Mouse (Mus musculus) frontal cortex, postnatal 10 days (tissue): ENCODE results near the gene Dpf1.

Experiments
- DNase-seq, 2 experiments: peaks; one replicate each; pipeline ENCODE4 v3.0.0; 2022; ENCODE audit warnings: low spot score in 2 of 2, mixed read lengths in 1 of 2

Dpf1 gene

DNA sequence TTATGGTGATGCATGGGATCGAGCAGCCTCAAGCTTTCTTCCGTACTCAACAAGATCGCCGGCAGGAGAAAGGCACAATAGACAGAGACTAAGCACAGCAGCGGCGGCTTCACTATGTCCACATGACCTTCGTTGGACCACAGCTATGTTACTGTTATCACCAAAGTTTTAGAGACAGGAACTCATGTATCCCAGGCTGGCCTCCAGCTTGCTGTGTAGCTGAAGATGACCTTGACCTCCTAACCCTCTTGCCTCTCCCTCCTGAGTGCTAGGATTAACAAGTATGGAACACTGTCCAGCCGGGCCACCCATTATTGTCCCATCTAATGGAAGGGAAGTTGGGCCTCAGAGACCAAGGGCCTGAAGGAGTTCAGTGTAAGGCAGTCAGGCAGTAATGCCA is 37.1 kb downstream of the Dpf1 start:
- no peak for DNase-seq

DNA sequence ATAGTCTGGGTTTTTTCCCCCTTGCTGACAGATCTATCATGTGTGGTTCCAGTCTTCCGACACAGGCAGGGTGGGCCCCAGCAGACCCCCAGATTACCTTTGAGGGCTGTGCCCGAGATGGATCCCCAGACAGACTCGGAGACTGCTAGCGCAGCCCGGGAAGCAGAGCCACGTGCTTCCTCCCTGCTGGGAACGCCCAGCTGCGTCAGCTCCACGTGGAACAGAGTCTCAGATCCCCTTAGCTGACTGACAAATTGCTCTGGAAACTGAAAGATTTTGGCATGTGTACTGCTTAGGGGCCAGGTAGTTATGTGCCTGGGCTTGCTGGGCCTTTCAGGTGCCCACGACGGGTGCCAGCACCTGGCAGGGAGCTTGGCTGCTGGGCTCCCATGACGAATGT is 38.0 kb downstream of the Dpf1 start:
- no peak for DNase-seq

DNA sequence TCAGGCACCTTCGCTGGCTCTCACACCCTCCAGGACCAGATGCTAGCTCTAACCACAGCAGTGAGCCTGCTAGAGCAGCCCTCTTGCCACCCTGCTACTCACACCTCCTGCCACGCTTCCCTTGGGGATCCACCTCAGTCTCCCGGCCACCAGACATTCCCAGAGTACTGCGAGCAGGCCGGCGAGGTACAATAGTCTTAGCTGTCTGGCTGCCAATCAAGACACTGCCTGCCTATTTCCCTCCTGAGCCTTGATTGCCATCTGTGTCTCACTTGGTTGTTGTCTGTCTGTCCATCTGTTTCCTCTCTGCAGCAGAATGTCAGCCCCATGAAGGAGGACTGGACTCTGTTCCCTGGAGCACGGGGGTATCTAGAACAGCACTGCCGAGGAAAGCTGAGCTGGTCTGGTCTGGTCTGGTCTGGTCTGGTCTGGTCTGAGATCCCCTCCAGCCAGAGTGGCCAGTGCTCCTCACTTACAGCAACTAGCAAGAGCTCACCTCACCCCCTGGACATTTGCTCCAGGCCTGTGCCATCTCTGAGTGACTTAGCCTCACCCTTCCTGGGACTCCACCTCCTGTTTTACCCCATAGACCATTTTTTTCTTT is 38.8 kb downstream of the Dpf1 start:
- DNase-seq: no peak

DNA sequence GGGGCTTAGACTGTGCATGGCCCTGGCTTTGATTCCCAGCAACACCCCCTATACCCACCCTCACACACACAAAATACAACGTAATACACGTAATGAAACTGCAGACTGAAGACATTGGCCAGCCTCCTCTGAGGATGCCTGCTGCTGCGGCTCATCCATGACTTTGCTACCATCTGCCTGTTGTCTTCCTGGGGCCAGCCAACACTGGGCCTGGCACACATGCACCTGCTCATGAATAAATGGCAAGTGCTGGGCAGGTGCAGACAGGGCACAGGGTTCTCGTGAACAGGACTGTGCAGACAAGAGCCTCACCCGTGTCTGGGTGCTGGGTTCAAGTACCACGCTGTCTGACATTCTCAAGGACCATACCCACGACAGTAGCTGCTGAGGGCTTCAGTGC is 40.0 kb downstream of the Dpf1 start:
- DNase-seq: no peak

DNA sequence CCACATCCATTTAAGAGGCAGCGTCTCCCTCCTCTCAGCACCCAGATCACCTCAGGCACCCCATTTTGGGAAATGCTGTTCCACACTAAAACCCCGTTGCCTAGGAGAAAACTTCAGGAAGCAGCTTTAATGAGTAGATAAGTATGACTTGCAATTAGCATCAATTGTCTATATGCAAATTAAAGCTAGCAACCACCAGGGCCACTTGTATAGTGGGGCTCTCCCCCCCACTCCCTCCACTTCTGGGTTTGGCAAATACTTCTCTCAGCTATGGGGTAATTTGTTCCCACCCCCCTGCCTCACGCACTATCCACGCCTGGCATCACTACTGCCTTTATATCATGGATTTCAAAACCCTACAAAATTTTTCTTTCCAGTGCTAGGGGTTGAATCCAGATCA is 41.8 kb downstream of the Dpf1 start:
- peak in 1 of 2 experiments; percentile 51 for DNase-seq

DNA sequence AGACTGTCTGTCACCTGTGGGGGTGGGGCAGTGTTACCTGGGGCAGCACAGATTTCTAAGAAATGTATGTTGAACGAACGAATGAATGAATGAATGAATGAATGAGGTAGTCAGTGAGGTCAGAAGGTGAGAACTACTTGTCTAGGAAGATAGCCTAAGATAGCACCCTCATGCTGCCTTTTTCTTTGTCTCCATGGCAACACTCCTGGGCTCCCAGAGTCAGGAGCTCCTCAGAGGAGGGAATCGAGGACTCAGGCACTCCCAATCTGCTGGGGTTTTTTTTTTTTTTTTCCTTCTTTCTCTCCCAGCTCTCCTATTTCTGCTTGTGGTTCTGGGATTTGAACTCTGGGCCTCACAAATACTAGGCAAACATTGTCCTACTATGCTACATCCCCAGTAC is 42.5 kb downstream of the Dpf1 start:
- DNase-seq: no peak

DNA sequence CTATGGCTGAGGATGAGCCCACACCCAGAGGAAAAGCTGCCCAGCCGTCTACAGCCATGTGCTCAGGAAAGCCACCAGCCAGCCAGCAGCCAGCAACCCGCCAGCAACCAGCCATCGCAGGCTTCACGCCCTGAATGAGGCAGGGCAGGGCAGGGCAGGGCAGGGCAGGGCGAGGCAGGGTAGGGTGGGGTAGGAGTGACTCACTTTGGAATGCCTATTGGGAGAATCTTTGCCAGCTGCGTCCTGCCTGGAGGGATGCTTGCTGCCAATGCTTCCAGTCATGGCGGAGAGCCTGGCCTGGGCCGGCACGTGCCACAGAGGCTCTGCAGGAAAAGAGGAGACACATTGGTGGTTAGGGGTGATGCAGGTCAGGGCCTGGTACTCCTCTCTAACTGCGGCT is 46.7 kb downstream of the Dpf1 start:
- DNase-seq: no peak

DNA sequence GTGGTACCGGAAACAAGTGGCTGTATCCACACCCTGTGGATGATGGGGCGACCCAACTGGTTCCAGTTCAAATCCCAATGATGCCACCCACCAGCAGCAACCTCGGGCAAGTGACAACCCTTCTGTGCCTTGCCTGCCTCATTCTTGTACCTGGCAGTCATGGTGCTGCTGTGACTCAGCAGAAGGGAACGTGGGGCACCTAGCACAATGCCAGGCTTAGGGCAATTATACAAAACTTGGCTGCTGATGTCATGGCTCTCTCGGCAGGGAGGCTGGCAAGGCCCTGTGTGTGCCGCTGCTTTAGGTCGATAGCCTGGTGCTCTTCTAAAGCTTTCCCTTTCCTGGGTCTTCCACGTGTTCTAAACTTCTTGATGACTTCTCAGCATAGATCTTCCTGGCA is 48.5 kb downstream of the Dpf1 start:
- DNase-seq: no peak

DNA sequence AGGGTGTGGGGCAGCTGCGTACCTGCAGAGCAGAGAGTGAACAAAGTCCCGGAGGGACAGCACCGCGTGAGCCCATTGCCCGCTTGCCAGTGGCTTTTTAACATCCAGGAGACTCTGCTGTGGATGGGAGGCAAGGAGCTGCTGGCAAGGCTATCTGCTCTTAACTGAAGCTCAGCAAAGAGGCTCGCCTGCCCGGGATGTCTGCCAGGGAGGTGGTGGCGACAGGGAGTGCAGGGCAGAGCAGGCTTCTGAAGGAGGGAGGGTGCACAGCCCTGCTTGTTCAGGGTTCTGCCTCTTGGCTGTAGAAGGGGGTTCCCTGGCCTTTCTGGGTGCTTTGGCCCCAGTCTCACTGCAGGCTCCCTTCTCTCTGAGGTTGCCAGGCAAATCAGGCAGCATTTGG is 50.4 kb downstream of the Dpf1 start:
- DNase-seq: peak; percentile 65 to 68

DNA sequence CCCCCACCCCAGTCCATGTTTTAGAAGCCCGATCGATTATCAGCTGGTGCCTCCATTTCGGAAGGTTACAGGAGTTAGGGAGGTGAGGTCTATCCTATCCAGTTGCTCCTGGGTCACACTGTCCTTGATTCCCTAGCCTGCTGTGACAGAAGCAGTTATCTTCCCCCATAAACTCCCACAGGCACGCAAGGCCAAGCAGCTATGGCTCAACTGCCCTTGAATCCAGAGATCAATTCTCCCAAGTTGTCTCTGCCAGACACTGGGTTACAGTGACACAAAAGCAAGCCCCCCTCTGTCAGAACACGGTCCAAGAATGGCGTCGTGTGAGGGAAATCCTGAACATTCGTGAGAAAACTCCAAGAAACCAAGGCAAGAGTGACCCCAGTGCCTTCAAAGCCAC is 51.7 kb downstream of the Dpf1 start:
- DNase-seq: no peak

DNA sequence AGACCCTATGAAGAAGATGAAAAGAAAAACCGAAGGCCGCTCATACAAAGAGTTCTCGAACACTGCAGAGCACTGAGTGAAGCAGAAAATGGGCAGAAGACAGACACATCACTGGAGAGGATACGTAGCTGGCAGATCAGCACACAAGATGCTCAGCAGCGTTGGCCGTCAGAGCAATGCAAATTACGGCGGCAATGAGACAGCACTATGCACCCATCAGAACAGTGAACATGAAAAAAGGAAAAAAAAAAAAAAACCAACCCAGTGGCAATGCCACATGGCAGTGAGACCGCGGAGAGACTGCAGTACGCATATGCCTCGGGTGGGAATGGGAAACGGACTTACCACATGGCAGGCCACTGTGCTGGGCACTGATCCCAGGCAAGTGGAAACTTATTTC is 57.7 kb downstream of the Dpf1 start:
- DNase-seq: no peak

DNA sequence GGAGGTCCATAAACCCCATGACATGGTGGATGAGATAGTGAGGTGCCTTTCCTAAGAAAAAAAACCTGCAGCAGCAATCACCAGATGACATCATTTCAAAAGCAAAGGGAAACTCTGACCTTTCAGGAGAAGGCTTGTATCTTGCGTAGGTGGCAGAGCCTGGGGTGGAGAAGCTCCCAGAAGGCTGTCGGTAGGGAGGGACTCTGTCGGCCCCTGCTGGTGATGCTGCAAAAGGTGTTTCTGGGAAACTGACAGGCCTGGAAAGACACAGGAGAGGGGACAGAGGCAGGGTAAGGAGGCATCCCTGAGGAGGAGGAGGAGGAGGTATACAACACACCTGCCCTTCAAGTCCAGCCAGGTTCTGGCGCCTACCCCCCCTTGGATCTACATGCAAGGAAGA is 60.3 kb downstream of the Dpf1 start:
- peak; percentile 57 to 66 for DNase-seq

DNA sequence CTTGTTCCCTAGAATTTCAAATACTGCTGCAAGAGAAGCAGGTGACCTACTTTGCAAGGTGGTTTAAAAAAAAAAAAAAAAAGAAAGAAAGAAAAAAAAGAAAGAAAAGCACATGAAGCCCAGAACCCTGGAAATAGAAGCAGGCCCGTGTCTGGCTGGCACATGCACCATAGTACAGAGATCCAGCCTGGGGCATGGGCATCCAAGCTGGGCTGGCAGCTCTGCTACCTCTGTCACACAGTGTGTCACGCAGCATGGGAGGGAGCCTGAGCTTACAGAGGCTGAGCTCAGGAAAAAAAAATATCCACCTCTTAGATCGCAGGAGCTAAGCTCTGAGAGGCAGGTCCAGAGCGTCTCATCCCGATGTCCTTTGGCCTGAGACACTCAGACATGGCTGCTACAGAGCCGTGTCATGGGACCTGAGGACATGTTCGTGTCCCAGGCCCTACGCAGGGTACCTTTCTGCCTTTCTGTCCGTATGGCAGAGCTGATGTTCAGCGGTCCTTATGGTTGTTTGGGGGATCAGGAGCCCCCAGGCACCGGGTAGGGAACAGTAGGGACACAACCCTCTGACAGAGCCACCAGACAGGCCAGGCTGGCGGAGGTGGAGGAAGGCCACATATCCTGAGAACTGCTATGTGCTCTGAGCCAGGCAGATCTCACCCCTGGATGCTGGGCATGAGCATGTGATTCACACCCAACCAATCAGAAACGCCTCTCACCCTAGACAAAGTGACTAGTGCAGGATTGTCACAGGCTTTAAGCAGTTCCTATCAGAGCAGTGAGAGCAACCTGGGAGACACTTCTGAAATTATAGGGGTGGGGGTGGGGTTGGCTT is 63.6 kb downstream of the Dpf1 start:
- DNase-seq: peak in 1 of 2 experiments; percentile 53
